Mouse (Mus musculus) v-Abl transformed pro-B cells (cell line): ENCODE measurements at regions not wholly inside any gene's neighbourhood (a gene's known extent, or its start where the extent isn't known, plus 50 kb on each side); places are given as distances from the start of the nearest gene placed in this dataset.

Source experiments
- in situ Hi-C, 2 experiments: fragments of 400-800 bp; cut with MboI; formaldehyde crosslinking; loops; one replicate each; pipeline ENCODE4 v1.15.1; 2025; ENCODE audit not compliant: unreplicated experiment in 2 of 2

GRCm38 (mm10) chr16:55357686-55358085, 59.9 kb upstream of the Zpld1 start:
- in situ Hi-C loops: no loop called here

- in situ Hi-C loops: no loop called here
These were observed 58.3 kb upstream of the Zpld1 start for GRCm38 (mm10) chr16:55356097-55356496.
